Mouse (Mus musculus) spleen, adult 2 months (tissue): ENCODE measurements around the gene Bag6.

Experiments
- CTCF ChIP-seq: fragments of 200-500 bp; IDR thresholded peaks from 2 replicates; pipeline ENCODE4 v1.5.1; 2011; ENCODE audit warnings: mild to moderate bottlenecking, inconsistent platforms; ENCODE audit not compliant: insufficient read depth, insufficient read length, insufficient replicate concordance; ENCODE audit errors: extremely low read depth
- POLR2A ChIP-seq: fragments of 200-500 bp; IDR thresholded peaks from 2 replicates; pipeline ENCODE4 v1.6.1; 2011; ENCODE audit warnings: low read depth, low read length, inconsistent platforms

DNA sequence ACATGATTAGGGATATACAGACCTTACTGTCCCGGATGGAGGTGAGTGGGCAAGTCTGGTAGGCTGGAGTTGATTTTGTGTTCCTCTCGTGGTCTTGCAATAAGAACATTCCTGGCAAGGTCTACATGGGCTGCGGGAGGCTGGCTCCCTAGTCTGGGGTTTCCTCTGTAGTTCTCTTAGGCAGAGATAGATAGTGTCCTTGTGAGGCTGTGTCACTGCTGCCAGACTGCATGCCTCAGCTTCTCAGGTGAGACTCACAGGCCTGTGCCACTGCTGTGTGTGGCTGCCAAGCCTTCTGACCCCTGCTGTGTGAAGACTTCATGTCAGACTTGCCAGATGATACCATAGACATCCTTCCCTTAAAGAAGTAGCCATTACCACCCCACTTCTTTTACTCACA lies 4.3 kb downstream of the Bag6 start:
- TF ChIP-seq POLR2A (no peak), CTCF (no peak)
